Mouse (Mus musculus): ENCODE data around the gene Cabp2. TPM values are rescaled to one million over a fixed set of nuclear protein-coding genes. Genes with fewer than 3 reads are reported as not detected.
A peak's percentile ranks its signal among the peaks of the same experiment; 100 is the strongest.
"Not testable (repeated sequence)": the region's sequence is repeated elsewhere in the genome, so short reads cannot be mapped to it uniquely, and the experiment has no call there.

Cabp2 gene
- total RNA-seq, 2 experiments from 2014 or later: not detected

DNA sequence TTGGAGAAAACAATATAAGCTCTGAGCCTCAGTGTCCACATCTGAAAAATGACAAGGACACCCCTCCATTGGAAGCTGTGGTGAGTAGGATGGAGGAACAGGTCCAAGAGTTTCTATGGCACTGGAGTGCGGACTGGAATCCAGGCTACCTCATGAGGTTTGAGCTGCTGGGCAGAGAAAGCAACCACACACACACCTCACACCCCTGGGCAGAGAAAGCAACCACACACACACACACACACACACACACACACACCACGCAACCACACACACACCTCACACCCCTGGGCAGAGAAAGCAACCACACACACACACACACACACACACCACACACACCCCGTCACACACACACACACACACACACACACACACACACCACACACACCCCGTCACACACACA lies 43.9 kb downstream of the Cabp2 start:
- DNase-seq: not testable (repeated sequence)

DNA sequence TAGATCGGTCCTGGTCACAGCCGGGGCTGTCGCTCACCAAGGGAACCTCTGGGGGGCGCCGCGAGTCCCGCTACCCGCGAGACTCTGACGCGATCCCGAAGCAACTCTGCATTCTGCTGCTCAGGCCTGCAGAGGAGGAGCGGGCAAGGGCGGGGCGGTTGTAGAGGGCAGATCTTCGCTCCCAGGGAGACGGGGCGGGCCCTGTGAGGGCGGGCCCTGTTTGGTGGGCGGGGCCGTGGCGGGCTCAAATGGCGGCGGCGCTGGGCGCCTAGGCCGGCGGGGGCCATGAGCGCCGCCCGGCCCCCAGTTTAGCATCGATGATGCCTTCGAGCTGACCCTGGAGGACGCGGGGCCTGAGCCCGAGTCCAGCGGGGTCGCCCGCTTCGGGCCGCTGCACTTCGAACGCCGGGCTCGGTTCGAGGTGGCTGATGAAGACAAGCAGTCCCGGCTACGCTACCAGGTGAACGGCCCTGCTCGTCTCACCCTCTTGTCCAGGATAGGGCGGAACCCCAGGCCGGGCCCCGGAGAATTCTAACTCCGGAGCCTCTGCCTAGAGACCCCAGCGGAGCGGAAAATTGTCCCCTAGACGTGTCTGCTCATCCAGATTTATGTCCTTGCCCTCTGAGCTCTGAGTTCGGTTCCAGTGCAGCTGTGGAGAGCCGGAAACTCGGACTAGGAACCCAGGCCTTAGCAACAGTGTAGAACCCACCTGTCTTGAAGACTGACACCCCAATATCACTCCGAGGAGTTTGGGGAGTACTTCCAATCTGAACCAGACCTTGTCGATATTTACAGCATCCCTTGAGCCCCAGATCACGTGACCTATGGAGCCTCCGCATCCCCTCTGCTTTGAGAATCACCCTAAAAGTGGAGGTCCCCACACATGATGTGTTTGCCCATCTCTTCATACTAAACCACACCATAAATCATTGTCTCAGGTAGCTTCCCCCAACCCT lies 44.6 kb downstream of the Cabp2 start, which contains the start of gene Aip:
TSS of gene Aip (minus strand) at position 118 of the 956 bp plus-strand sequence.
- peak; percentile 99 to 100 for DNase-seq

DNA sequence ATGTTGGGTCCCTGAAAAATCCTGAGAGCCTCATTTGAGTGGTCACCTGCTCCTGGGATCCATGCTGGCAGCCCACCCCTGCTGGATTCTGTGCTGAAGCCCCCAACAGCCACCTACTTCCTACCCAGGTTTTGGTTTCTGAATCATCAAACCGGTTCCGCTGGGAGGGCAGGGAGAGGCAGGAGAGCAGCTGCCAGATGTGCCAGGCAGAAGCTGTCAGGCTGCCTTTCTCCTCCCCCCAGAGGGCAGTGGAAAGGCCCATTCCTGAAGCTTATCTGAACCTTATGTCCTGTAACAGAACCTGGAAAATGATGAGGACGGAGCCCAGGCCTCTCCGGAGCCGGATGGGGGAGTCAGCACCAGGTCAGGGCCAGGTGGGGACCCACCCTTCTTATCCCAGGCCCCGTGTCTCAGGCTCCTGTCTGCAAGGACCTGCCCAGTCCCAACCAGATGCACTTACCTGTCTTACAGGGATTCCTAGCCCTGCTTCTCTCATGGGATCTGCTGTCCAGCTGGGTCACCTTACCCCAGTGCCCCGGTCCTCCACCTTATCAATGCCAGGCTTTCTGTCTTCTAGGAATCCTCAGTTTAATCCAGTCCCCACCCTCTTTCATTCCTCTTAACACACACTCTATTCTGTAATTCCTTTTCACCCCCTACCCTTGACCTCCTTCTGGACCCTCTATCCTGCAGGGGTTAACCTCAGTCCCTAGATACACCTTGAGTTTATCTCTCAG lies 45.5 kb downstream of the Cabp2 start:
- DNase-seq: no peak

DNA sequence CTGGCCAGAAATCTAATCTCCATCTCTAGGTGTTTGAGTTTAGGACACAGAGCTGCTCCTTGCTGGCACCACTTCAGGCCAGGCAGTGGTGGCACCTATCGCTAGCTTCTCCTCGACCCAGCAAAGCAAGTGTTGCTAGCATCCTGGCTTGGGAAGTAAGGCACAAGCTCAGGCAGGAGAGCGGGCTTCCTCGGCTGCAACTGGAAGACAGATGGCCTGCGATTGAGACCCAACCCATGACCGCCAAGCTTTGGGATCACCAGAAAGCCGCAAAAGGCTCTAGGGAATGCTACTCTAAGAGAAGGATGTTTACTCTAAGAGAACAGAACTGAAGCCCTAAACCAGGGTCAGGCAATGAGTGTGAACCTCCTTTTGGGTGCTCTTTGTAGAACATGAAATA lies 48.1 kb downstream of the Cabp2 start:
- DNase-seq: no peak

DNA sequence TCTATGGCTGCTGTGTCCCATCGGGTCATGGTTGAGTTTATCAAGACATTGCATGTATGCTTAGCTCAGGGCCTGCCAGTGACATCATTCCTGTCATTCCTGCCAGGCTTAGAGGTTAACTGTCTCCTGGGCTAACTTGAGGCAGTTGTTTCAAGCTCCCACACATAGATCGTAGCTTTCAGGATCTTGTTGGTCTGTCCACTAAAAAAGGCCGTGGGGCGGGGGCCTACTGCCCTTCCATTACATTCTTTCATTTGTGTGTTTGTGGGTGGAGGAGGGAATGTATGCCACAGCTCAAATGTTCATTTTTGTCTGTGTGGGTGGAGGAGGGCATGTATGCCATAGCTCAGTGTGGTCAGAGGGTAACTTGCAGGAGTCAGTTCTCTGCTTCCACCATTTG lies 48.7 kb downstream of the Cabp2 start:
- DNase-seq: no peak

DNA sequence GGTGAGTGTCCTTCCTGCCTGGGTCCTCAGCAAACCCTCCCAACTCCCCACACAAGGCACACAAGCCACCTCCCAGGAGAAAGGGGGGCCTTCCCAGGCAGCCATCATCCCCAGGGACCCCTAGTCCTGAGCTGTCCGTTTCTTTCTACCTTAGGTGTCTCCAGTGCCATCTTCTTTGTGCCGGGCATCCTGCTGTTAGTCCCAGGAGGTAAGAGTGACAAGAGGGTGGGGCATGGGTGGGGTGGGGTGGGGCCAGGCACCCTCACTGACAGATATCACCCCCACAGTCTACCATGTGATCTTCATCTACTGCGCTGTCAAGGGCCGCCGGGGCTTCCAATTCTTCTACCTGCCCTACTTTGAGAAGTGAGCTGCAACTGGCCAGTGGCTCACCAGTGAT lies 49.7 kb downstream of the Cabp2 start:
- no peak for DNase-seq

DNA sequence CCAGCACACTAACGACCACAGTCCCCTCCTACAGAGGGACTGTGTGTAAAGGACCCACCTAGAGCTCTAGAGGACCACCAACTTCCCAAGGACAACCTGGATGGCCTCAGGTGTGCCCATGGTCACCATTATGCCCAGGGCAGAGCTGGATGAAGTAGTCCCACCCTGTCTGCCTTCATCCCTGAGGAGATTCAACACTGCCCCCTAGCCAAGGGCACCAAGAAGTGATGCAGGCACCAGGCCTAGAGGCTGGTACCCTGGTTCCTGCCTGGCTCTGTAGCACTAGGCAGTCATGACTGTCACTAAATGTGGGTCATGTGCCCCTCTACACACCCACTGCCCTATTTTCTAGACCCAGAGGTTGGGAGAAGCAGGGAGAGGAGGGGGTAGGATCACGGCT lies 50.4 kb downstream of the Cabp2 start:
- no peak for DNase-seq

DNA sequence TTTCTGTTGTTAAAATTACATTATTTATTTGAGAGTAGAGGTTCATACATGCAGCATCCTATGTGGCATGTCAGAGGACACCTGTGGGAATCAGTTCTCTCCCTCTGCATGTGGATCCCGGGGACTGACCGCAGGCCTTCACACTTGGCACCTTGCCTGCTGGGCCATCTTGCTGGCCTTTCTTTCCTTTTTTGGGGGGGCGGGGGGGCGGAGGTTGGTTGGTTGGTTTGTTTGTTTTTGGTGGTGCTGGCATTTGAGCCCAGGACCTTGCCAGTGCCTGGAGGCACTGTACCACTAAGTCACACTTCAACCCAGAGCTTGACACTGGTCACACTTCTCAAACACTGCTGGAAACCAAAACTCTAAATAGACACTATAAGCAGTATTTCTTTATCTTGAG lies 53.0 kb downstream of the Cabp2 start:
- no peak for DNase-seq

DNA sequence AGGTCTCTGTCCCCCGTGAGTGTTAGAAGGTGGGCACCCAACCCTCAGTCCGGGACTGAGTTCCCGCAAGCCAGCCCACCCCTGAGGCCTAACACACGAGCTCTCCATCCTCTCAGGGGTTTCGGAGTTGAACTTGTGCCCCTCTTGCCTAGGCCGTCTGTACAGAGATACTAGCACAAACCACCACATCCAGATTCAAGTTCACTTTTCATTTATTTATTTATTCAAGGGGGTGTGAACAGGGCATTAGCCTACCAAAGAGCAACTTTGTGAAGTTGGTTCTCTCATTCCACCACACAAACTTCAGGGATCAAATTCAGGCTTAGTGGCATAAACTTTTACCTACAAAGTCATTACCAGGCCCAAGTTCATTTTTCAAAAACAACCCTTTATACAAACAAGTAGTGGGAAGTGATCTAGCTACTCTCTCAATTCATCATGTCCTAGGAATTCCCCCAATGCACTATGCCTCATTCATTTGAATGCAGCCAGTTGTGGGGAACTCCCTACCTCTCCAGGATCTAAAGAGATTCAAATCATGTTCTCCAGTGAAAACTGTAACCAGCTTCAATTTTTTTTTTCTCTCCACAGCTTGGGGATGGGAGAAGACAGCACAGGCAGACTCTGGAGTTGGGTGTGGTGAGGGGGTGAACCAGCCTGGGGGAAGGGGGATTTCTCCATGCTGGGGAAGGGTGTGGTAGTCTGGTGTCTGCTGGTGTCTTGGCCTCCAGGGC lies 54.0 kb downstream of the Cabp2 start:
- DNase-seq: not testable (repeated sequence)

DNA sequence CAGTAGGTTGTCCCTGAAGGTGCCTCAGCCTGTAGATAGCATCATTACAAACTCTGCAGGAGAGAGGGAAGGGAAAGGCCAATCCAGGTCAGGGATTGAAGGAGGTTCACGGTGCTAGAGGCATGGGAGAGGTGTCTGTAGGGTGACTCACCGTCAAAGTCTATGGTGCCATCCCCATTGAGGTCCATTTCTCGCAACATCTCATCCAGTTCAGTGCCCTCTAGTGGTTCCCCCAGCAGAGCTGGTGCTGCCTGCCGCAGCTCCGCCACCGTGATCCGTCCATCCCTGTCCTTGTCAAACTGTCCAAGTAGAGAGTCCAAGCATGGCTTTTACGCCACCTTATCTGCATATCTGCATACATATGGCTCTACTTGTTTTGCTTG lies 54.6 kb downstream of the Cabp2 start:
- peak in 1 of 2 experiments; percentile 38 for DNase-seq

DNA sequence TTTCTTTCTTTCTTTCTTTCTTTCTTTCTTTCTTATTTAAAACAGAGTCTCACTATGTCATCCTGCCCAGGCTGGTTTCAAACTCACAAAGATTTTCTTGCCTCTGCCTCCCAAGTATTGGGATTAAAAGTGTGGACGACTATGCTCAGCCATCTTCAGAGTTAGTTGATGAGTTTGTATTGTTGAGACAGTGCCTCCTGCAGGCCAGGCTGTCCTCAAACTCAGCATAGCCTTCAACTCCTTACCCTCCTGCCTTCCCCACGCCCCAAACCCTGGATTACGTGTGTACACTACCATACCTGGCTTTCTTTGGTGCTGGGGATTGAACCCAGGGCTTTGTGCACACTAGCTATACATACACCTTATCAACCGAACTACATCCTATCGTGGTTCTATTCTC lies 55.1 kb downstream of the Cabp2 start:
- DNase-seq: no peak

Other genes starting within 250 kb of the Cabp2 start
- gene Chka, start 229.8 kb upstream of the Cabp2 start, total RNA-seq (2021): 100 to 1,000 TPM; 112 to 133 TPM
- gene Tcirg1, start 174.4 kb upstream of the Cabp2 start, total RNA-seq (2021): 10 to 100 TPM; 57.7 to 65.9 TPM
- 100 to 1,000 TPM; 331 to 356 TPM for gene Ndufs8, start 168.8 kb upstream of the Cabp2 start, total RNA-seq (2021)
- 100 to 1,000 TPM in 1 of 2 experiments, 10 to 100 TPM in 1; 30.1 to 194 TPM for gene Aldh3b1, start 151.8 kb upstream of the Cabp2 start, total RNA-seq (2021)
- 10 to 100 TPM; 49.1 to 62.5 TPM for gene Unc93b1, start 146.4 kb upstream of the Cabp2 start, total RNA-seq (2021)
- gene Aldh3b3, start 122.9 kb upstream of the Cabp2 start, total RNA-seq (2021): 1 to 10 TPM in 1 of 2 experiments, under 1 TPM in 1; 0.20 to 1.1 TPM
- gene Aldh3b2, start 109.2 kb upstream of the Cabp2 start, total RNA-seq (2021): 10 to 100 TPM in 1 of 2 experiments, 1 to 10 TPM in 1; 4.6 to 13.8 TPM
- gene Acy3, start 95.0 kb upstream of the Cabp2 start, total RNA-seq (2021): 10 to 100 TPM; 18.2 to 20.1 TPM
- gene Tbx10, start 88.8 kb upstream of the Cabp2 start, total RNA-seq (2021): not detected
- 10 to 100 TPM; 20.4 to 30.8 TPM for gene Nudt8, start 81.0 kb upstream of the Cabp2 start, total RNA-seq (2021)
- under 1 TPM; 0.72 to 0.96 TPM for gene Gm49405, start 81.0 kb upstream of the Cabp2 start, total RNA-seq (2021)
- gene Doc2g, start 78.3 kb upstream of the Cabp2 start, total RNA-seq (2021): 1 to 10 TPM; 1.1 to 1.9 TPM
- gene Ndufv1, start 68.8 kb upstream of the Cabp2 start, total RNA-seq (2021): 100 to 1,000 TPM; 355 to 381 TPM
- 100 to 1,000 TPM; 354 to 397 TPM for gene Gstp1, start 43.6 kb upstream of the Cabp2 start, total RNA-seq (2021)
- 10 to 100 TPM; 56.1 to 59.7 TPM for gene Gstp2, start 35.6 kb upstream of the Cabp2 start, total RNA-seq (2021)
- gene Gstp3, start 22.0 kb upstream of the Cabp2 start, total RNA-seq (2021): under 1 TPM; 0.63 to 0.99 TPM
- gene Cdk2ap2, start 15.6 kb downstream of the Cabp2 start, total RNA-seq (2021): 100 to 1,000 TPM; 109 to 132 TPM
- gene Pitpnm1, start 18.4 kb downstream of the Cabp2 start, total RNA-seq (2021): 100 to 1,000 TPM in 1 of 2 experiments, 10 to 100 TPM in 1; 59.7 to 158 TPM
- 100 to 1,000 TPM; 104 to 124 TPM for gene Aip, start 44.3 kb downstream of the Cabp2 start, total RNA-seq (2021)
- under 1 TPM in 1 of 2 experiments, not detected in 1; 0.10 TPM for gene Gpr152, start 58.2 kb downstream of the Cabp2 start, total RNA-seq (2021)
- gene Cabp4, start 62.5 kb downstream of the Cabp2 start, total RNA-seq (2021): under 1 TPM; 0.30 to 0.40 TPM
- 100 to 1,000 TPM; 171 to 195 TPM for gene Coro1b, start 67.0 kb downstream of the Cabp2 start, total RNA-seq (2021)
- 1 to 10 TPM; 1.4 to 3.1 TPM for gene Ptprcap, start 72.0 kb downstream of the Cabp2 start, total RNA-seq (2021)
- gene Rps6kb2, start 81.8 kb downstream of the Cabp2 start, total RNA-seq (2021): 10 to 100 TPM; 27.6 to 37.5 TPM
- gene Carns1, start 93.9 kb downstream of the Cabp2 start, total RNA-seq (2021): 1 to 10 TPM; 2.0 to 2.8 TPM
- gene Tbc1d10c, start 109.7 kb downstream of the Cabp2 start, total RNA-seq (2021): 1 to 10 TPM in 1 of 2 experiments, under 1 TPM in 1; 0.70 to 1.0 TPM
- gene Ppp1ca, start 110.5 kb downstream of the Cabp2 start, total RNA-seq (2021): 100 to 1,000 TPM; 403 to 410 TPM
- gene Rad9a, start 120.1 kb downstream of the Cabp2 start, total RNA-seq (2021): 1 to 10 TPM; 7.6 TPM
- gene Clcf1, start 132.7 kb downstream of the Cabp2 start, total RNA-seq (2021): 10 to 100 TPM in 1 of 2 experiments, 1 to 10 TPM in 1; 6.3 to 17.4 TPM
- gene AC109138.7, start 132.8 kb downstream of the Cabp2 start, total RNA-seq (2021): not detected
- gene Pold4, start 150.3 kb downstream of the Cabp2 start, total RNA-seq (2021): 10 to 100 TPM; 50.2 to 54.4 TPM
- gene Ssh3, start 187.6 kb downstream of the Cabp2 start, total RNA-seq (2021): 10 to 100 TPM; 28.1 to 30.1 TPM
- 1 to 10 TPM; 2.4 to 2.8 TPM for gene Ankrd13d, start 201.6 kb downstream of the Cabp2 start, total RNA-seq (2021)
- 10 to 100 TPM; 48.1 to 53.1 TPM for gene Grk2, start 224.6 kb downstream of the Cabp2 start, total RNA-seq (2021)

Data from adrenal gland, postnatal 36 days (tissue).